Mouse (Mus musculus) 3T3-L1 (cell line): ENCODE results near the gene Eno4.

Experiments used
- DNase-seq: peaks from one replicate; pipeline ENCODE4 v3.0.0-alpha.2; 2015; ENCODE audit warnings: low read depth, low spot score

Eno4 gene

GRCm38 (mm10) chr19:58974126-58974525 is 30.9 kb downstream of the Eno4 start:
- DNase-seq: no peak

GRCm38 (mm10) chr19:58975216-58975863 is 32.1 kb downstream of the Eno4 start:
- no peak for DNase-seq

GRCm38 (mm10) chr19:58978401-58979171 is 35.4 kb downstream of the Eno4 start:
- peak; percentile 76 for DNase-seq

DNA sequence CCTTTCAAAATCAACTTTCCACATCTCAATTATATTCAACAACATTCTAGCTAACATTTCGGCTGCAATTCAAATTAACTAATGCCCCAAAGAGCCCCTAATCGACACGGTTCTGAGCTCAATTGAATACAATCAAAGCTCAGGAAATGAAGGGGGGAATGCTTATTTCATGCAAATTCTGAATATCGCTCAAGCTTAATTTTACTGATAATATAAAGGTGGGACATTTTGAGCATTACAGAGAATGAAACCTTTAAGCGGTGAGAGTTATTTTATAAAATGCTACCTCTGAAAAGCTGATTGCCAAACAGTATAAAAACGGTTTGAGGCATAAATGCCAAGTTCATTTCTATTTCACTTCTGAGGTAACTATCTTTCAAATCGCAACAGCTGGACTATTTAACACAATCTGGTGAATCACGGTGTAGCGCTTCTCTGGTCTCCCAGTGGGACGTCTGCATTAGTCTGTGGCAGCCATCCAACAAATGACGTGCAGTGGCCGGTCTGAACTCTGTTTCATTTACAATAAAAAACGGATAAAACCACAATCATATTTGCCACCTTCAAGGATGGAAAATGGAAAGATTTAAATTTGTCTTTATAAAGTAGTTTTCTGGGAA is 36.3 kb downstream of the Eno4 start:
- peak; percentile 92 for DNase-seq

- peak; percentile 8 for DNase-seq
These were observed 36.8 kb downstream of the Eno4 start for GRCm38 (mm10) chr19:58980056-58980440.

- no peak for DNase-seq
These were observed 38.3 kb downstream of the Eno4 start for GRCm38 (mm10) chr19:58981571-58981970.

DNA sequence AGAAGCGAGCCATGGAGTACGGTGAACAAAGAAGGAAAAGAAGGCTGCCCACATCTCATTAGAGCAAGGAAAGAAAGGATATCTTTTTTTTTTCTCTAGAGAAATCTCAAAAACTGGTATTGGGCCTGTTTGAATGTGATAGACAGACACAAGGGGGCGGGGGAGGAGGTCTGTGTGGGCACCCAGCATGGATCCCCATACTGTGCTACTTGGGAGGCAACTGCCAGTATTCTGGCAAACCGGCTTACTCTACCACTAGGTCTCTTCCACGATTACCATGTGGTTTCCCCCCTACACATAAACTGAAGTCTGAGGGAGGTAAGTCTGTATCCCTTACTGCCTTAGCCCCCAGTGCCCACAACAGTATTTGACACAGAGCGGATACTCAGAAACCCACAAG is 59.6 kb downstream of the Eno4 start:
- no peak for DNase-seq

- no peak for DNase-seq
These were observed 63.5 kb downstream of the Eno4 start for GRCm38 (mm10) chr19:59006577-59007340.

- DNase-seq: no peak
These were observed 67.6 kb downstream of the Eno4 start for GRCm38 (mm10) chr19:59010802-59011201.
